Mouse (Mus musculus): Measurements from ENCODE around the gene Tmem17. TPM values are rescaled to one million over a fixed set of nuclear protein-coding genes. Genes with fewer than 3 reads are reported as not detected.

Tmem17 gene
- polyA plus RNA-seq, 1 experiment from 2014 or later = 10.3 TPM

- Histone ChIP-seq H3K27ac (ENCODE audit: low read depth, low read length) (no peak overlapping the region), H3K9ac (ENCODE audit: low read depth, low read length) (no peak overlapping the region), H3K36me3 (ENCODE audit: control insufficient read depth, insufficient read depth, low read length) (no peaks in the 10 kb centered on the region), H3K4me2 (no peak overlapping the region), H3K4me1 (ENCODE audit: control insufficient read depth, insufficient read depth, low read length) (no peaks in the 10 kb centered on the region), H3K27me3 (ENCODE audit: control insufficient read depth, insufficient read depth, low read length) (no peaks in the 10 kb centered on the region), H3K4me3 (ENCODE audit: low read depth, low read length) (no peak overlapping the region), H3K9me3 (replicated peaks; ENCODE audit: control insufficient read depth, low read length) (no peaks in the 10 kb centered on the region)
- ATAC-seq (replicated peaks; ENCODE audit: insufficient number of reproducible peaks, low FRiP score, low TSS enrichment) = no peak
- WGBS (ENCODE audit: insufficient replicate concordance) = 72% methylated on average over 9 of the region's 9 CpGs
Observed at GRCm38 (mm10) chr11:22500771-22501566, 10.9 kb upstream of the Tmem17 start.

GRCm38 (mm10) chr11:22513075-22513474 is 1.2 kb downstream of the Tmem17 start:
- peak overlapping the region; percentile 90 for H3K27ac ChIP-seq (ENCODE audit: low read depth, low read length)
- H3K27me3 ChIP-seq (ENCODE audit: control insufficient read depth, insufficient read depth, low read length) = no peaks in the 10 kb centered on the region
- 51% methylated on average over 11 of the region's 11 CpGs for WGBS (ENCODE audit: insufficient replicate concordance)
- peak overlapping the region; percentile 88 for H3K9ac ChIP-seq (ENCODE audit: low read depth, low read length)
- H3K4me3 ChIP-seq (ENCODE audit: low read depth, low read length) = peak overlapping the region; percentile 79
- H3K36me3 ChIP-seq (ENCODE audit: control insufficient read depth, insufficient read depth, low read length) = no peaks in the 10 kb centered on the region
- peaks cover 3% of the 10 kb centered on the region; the same call in 1 of the 2 replicates for H3K4me1 ChIP-seq (ENCODE audit: control insufficient read depth, insufficient read depth, low read length)
- H3K9me3 ChIP-seq (replicated peaks; ENCODE audit: control insufficient read depth, low read length) = no peaks in the 10 kb centered on the region
- ATAC-seq (replicated peaks; ENCODE audit: insufficient number of reproducible peaks, low FRiP score, low TSS enrichment) = no peak
- peak overlapping the region; percentile 79 for H3K4me2 ChIP-seq

- H3K4me1 ChIP-seq (ENCODE audit: control insufficient read depth, insufficient read depth, low read length) = no peaks in the 10 kb centered on the region
- H3K9me3 ChIP-seq (replicated peaks; ENCODE audit: control insufficient read depth, low read length) = no peaks in the 10 kb centered on the region
- H3K27me3 ChIP-seq (ENCODE audit: control insufficient read depth, insufficient read depth, low read length) = no peaks in the 10 kb centered on the region
- no peak overlapping the region for H3K4me2 ChIP-seq
- H3K36me3 ChIP-seq (ENCODE audit: control insufficient read depth, insufficient read depth, low read length) = no peaks in the 10 kb centered on the region; the same call in 1 of the 2 replicates
- WGBS (ENCODE audit: insufficient replicate concordance) = 97% methylated on average over 2 of the region's 2 CpGs
- ATAC-seq (replicated peaks; ENCODE audit: insufficient number of reproducible peaks, low FRiP score, low TSS enrichment) = no peak
- no peak overlapping the region for H3K4me3 ChIP-seq (ENCODE audit: low read depth, low read length)
- H3K27ac ChIP-seq (ENCODE audit: low read depth, low read length) = no peak overlapping the region
- no peak overlapping the region for H3K9ac ChIP-seq (ENCODE audit: low read depth, low read length)
Observed at GRCm38 (mm10) chr11:22515061-22515460, 3.2 kb downstream of the Tmem17 start.

- WGBS (ENCODE audit: insufficient replicate concordance) = 76% methylated on average over 6 of the region's 6 CpGs
- Histone ChIP-seq H3K9ac (ENCODE audit: low read depth, low read length) (no peak overlapping the region), H3K4me3 (ENCODE audit: low read depth, low read length) (no peak overlapping the region), H3K36me3 (ENCODE audit: control insufficient read depth, insufficient read depth, low read length) (no peaks in the 10 kb centered on the region; the same call in 1 of the 2 replicates), H3K4me2 (no peak overlapping the region), H3K9me3 (replicated peaks; ENCODE audit: control insufficient read depth, low read length) (no peaks in the 10 kb centered on the region), H3K4me1 (ENCODE audit: control insufficient read depth, insufficient read depth, low read length) (no peaks in the 10 kb centered on the region), H3K27me3 (ENCODE audit: control insufficient read depth, insufficient read depth, low read length) (no peaks in the 10 kb centered on the region), H3K27ac (ENCODE audit: low read depth, low read length) (no peak overlapping the region)
- no peak for ATAC-seq (replicated peaks; ENCODE audit: insufficient number of reproducible peaks, low FRiP score, low TSS enrichment)
Observed at GRCm38 (mm10) chr11:22518445-22518844, 6.6 kb downstream of the Tmem17 start.

- 89% methylated on average over 4 of the region's 4 CpGs for WGBS (ENCODE audit: insufficient replicate concordance)
- Histone ChIP-seq H3K4me1 (ENCODE audit: control insufficient read depth, insufficient read depth, low read length) (no peaks in the 10 kb centered on the region), H3K9me3 (replicated peaks; ENCODE audit: control insufficient read depth, low read length) (no peaks in the 10 kb centered on the region), H3K9ac (ENCODE audit: low read depth, low read length) (no peak overlapping the region), H3K27ac (ENCODE audit: low read depth, low read length) (no peak overlapping the region), H3K27me3 (ENCODE audit: control insufficient read depth, insufficient read depth, low read length) (no peaks in the 10 kb centered on the region), H3K4me3 (ENCODE audit: low read depth, low read length) (no peak overlapping the region), H3K36me3 (ENCODE audit: control insufficient read depth, insufficient read depth, low read length) (no peaks in the 10 kb centered on the region; the same call in 1 of the 2 replicates), H3K4me2 (no peak overlapping the region)
- ATAC-seq (replicated peaks; ENCODE audit: insufficient number of reproducible peaks, low FRiP score, low TSS enrichment) = no peak
Observed at GRCm38 (mm10) chr11:22520251-22520650, 8.4 kb downstream of the Tmem17 start.

- WGBS (ENCODE audit: insufficient replicate concordance) = 75% methylated on average over 1 of the region's 1 CpGs
- no peaks in the 10 kb centered on the region for H3K9me3 ChIP-seq (replicated peaks; ENCODE audit: control insufficient read depth, low read length)
Observed at GRCm38 (mm10) chr11:22524606-22525005, 12.7 kb downstream of the Tmem17 start.

GRCm38 (mm10) chr11:22540600-22540999 is 28.7 kb downstream of the Tmem17 start:
- H3K9ac ChIP-seq (ENCODE audit: low read depth, low read length) = no peak overlapping the region
- ATAC-seq (replicated peaks; ENCODE audit: insufficient number of reproducible peaks, low FRiP score, low TSS enrichment) = no peak
- H3K9me3 ChIP-seq (replicated peaks; ENCODE audit: control insufficient read depth, low read length) = no peaks in the 10 kb centered on the region
- 52% methylated on average over 1 of the region's 1 CpGs for WGBS (ENCODE audit: insufficient replicate concordance)
- no peaks in the 10 kb centered on the region for H3K36me3 ChIP-seq (ENCODE audit: control insufficient read depth, insufficient read depth, low read length)
- H3K27me3 ChIP-seq (ENCODE audit: control insufficient read depth, insufficient read depth, low read length) = no peaks in the 10 kb centered on the region
- no peak overlapping the region for H3K27ac ChIP-seq (ENCODE audit: low read depth, low read length)
- 0 out of 2 replicates have a peak, but pooled peaks cover 3% of the 10 kb centered on the region for H3K4me1 ChIP-seq (ENCODE audit: control insufficient read depth, insufficient read depth, low read length)
- no peak overlapping the region for H3K4me3 ChIP-seq (ENCODE audit: low read depth, low read length)
- H3K4me2 ChIP-seq = no peak overlapping the region

More at GRCm38 (mm10) chr11:22524606-22525005, 12.7 kb downstream of the Tmem17 start:
- no peak overlapping the region for H3K4me2 ChIP-seq
- no peaks in the 10 kb centered on the region for H3K4me1 ChIP-seq (ENCODE audit: control insufficient read depth, insufficient read depth, low read length)
- no peak for ATAC-seq (replicated peaks; ENCODE audit: insufficient number of reproducible peaks, low FRiP score, low TSS enrichment)
- H3K9ac ChIP-seq (ENCODE audit: low read depth, low read length) = no peak overlapping the region
- no peaks in the 10 kb centered on the region for H3K36me3 ChIP-seq (ENCODE audit: control insufficient read depth, insufficient read depth, low read length)
- no peaks in the 10 kb centered on the region for H3K27me3 ChIP-seq (ENCODE audit: control insufficient read depth, insufficient read depth, low read length)
- H3K27ac ChIP-seq (ENCODE audit: low read depth, low read length) = no peak overlapping the region
- no peak overlapping the region for H3K4me3 ChIP-seq (ENCODE audit: low read depth, low read length)

GRCm38 (mm10) chr11:22560061-22560460 is 48.2 kb downstream of the Tmem17 start:
- H3K36me3 ChIP-seq (ENCODE audit: control insufficient read depth, insufficient read depth, low read length) = no peaks in the 10 kb centered on the region
- H3K4me1 ChIP-seq (ENCODE audit: control insufficient read depth, insufficient read depth, low read length) = no peaks in the 10 kb centered on the region
- no peaks in the 10 kb centered on the region for H3K9me3 ChIP-seq (replicated peaks; ENCODE audit: control insufficient read depth, low read length)
- H3K4me2 ChIP-seq = no peak overlapping the region
- ATAC-seq (replicated peaks; ENCODE audit: insufficient number of reproducible peaks, low FRiP score, low TSS enrichment) = no peak
- WGBS (ENCODE audit: insufficient replicate concordance) = 94% methylated on average over 1 of the region's 1 CpGs
- H3K9ac ChIP-seq (ENCODE audit: low read depth, low read length) = no peak overlapping the region
- no peaks in the 10 kb centered on the region for H3K27me3 ChIP-seq (ENCODE audit: control insufficient read depth, insufficient read depth, low read length)
- H3K4me3 ChIP-seq (ENCODE audit: low read depth, low read length) = no peak overlapping the region
- no peak overlapping the region for H3K27ac ChIP-seq (ENCODE audit: low read depth, low read length)
